Mouse (Mus musculus): Measurements from ENCODE around the gene Gsk3a. TPM values are rescaled to one million over a fixed set of nuclear protein-coding genes. Genes with fewer than 3 reads are reported as not detected.

The Gsk3a gene
- polyA plus RNA-seq (2016; fragmentation: Nextera tagmentation; extraction: Ambion mirVana): 19.1 and 20.3 TPM in 2 replicates

DNA sequence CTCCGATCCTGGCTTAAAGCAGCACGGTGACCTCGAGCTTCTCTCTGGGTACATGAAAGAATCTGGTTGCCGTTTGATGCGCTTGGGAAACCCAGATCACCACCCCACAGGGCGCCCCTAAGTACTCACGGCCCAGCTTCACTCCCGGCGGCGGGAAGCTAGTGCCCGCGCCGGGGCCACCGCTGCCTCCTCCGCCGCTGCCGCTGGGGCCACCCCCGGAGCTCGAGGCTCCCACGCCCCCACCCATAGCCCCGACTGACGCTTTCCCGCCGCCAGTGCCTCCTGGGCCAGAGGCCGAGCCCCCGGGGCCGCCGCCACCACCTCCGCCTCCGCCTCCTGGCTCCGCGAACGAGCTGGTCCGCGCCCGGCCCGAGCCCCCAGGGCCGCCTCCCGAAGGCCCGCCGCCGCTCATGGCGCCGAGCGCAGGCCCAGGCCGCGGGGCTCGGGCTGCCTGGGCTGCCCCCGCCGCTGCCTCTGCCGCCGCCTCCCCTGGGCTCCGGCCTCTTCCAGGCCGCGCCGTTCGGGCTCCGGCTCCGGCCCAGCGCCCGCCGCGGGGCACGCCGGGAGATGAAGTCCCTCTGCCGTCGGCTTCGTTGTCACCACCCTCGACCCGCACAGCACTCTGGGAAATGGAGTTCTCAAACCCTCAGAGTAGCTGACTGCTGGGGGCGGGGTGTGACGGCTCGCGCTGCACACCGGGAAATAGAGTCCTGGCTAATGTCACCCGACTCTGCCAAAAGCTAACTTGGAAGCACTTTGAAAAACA lies at the start of gene Gsk3a:
Gene Gsk3a (minus strand): TSS at position 603 of the 766 bp plus-strand sequence.
- Histone ChIP-seq H3K4me1 (peaks cover 18% of the 10 kb centered on the region), H3K36me3 (peaks cover 29% of the 10 kb centered on the region), H3K4me2 (replicated peaks) (peak within 1 kb of the TSS; percentile 69), H3K9ac (peak within 1 kb of the TSS; percentile 98), H3K9me3 (no peaks in the 10 kb centered on the region), H3K27ac (no peak within 1 kb of the TSS), H3K4me3 (peak within 1 kb of the TSS; percentile 97), H3K27me3 (replicated peaks) (no peaks in the 10 kb centered on the region)
- peak; percentile 84 for ATAC-seq (ENCODE audit: low FRiP score, low read depth)
- WGBS: under 1% methylated on average over 72 of the region's 76 CpGs

DNA sequence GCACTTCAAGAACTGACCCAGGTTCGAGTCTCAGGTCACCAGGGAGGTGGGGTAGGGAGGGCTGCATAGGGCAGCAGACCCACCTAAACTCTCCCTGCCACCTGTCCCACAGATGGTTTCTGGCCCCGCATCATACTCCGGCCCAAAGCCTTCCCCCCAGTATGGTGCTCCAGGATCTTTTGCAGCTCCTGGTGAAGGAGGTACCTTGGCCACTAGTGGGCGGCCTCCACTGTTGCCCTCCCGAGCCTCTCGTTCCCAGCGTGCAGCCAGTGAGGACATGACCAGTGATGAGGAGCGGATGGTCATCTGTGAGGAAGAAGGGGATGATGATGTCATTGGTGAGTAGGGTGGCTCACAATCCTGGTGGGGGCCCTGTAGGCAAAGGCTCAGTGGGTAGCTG lies 49.3 kb upstream of the Gsk3a start:
- Histone ChIP-seq H3K4me3 (no peak overlapping the region), H3K9me3 (0 out of 2 replicates have a peak, but pooled peaks cover 6% of the 10 kb centered on the region), H3K4me1 (peaks cover 23% of the 10 kb centered on the region), H3K27ac (no peak overlapping the region), H3K27me3 (replicated peaks) (no peaks in the 10 kb centered on the region), H3K36me3 (peaks cover 75% of the 10 kb centered on the region), H3K9ac (no peak overlapping the region), H3K4me2 (replicated peaks) (no peak overlapping the region)
- 82% methylated on average over 8 of the region's 8 CpGs for WGBS
- no peak for ATAC-seq (ENCODE audit: low FRiP score, low read depth)

DNA sequence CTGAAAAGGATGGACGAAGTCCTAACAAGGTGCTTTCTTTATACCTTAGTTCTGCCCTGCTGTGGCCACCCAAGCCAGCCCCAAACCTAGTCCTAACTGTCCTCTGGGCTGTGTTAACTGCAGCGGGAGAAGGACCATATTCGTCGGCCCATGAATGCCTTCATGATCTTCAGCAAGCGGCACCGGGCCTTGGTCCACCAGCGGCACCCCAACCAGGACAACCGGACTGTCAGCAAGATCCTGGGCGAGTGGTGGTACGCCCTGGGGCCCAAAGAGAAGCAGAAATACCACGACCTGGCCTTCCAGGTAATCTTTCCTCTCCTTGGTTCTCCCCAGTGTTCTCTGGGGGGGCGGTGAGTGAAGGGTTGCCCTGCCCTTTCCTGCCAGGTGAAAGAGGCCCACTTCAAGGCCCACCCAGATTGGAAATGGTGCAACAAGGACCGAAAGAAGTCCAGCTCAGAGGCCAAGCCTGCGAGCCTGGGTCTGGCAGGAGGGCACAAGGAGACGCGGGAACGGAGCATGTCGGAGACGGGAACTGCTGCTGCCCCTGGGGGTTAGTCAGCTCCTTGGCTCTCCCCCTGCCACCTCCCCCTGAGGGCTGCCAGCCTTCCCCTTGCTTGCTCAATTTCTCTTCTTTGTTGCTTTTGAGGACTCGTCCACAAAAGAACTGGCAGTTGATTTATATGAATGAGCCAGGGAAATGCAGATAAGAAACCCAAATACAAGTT lies 48.0 kb upstream of the Gsk3a start:
- Histone ChIP-seq H3K4me1 (peaks cover 33% of the 10 kb centered on the region), H3K9me3 (0 out of 2 replicates have a peak, but pooled peaks cover 6% of the 10 kb centered on the region), H3K27ac (no peak overlapping the region), H3K9ac (no peak overlapping the region), H3K36me3 (peaks cover 62% of the 10 kb centered on the region), H3K4me2 (replicated peaks) (no peak overlapping the region), H3K27me3 (replicated peaks) (no peaks in the 10 kb centered on the region), H3K4me3 (no peak overlapping the region)
- 85% methylated on average over 20 of the region's 20 CpGs for WGBS
- ATAC-seq (ENCODE audit: low FRiP score, low read depth): no peak

DNA sequence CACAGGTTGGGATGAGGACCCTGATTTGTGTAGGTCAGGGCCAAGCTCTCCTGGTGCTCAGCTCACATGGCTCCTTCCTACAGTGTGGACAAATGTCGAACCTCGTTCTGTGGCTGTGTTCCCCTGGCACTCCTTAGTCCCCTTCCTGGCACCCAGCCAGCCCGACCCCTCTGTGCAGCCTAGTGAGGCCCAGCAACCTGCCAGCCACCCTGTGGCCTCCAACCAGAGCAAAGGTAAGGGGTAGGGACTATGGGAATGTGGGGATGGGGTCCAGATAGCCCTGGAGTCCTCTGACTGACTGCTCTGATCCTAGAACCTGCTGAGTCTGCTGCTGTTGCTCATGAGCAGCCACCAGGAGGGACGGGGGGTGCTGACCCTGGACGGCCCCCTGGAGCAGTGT lies 47.1 kb upstream of the Gsk3a start:
- H3K36me3 ChIP-seq: peaks cover 53% of the 10 kb centered on the region
- 0 out of 2 replicates have a peak overlapping the region, but pooled peaks have one; percentile 71 for H3K4me3 ChIP-seq
- no peak overlapping the region for H3K27ac ChIP-seq
- peak overlapping the region; percentile 86 for H3K9ac ChIP-seq
- H3K4me2 ChIP-seq (replicated peaks): peak overlapping the region; percentile 95
- H3K9me3 ChIP-seq: 0 out of 2 replicates have a peak, but pooled peaks cover 4% of the 10 kb centered on the region
- no peak for ATAC-seq (ENCODE audit: low FRiP score, low read depth)
- H3K4me1 ChIP-seq: peaks cover 42% of the 10 kb centered on the region
- 76% methylated on average over 5 of the region's 5 CpGs for WGBS
- no peaks in the 10 kb centered on the region for H3K27me3 ChIP-seq (replicated peaks)

DNA sequence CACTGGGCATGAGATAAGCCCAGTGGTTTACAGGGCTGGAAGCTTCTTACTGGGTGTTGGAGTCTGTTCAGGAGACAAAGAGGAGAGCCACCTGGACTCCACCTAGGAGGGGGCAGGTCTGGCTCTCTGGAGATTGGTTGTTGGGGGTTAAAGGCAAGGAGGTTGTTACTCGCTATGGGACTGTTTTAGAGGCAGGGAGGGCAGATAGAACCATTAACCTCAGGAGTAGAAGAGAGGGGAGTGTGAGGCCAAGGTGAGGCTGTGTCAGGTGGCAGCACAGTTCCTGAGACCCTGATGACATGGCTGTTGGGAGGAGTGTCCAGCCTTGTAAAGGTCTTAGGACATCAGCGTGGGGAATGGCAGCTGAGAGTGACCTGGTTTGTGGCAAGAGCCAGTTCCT lies 46.5 kb upstream of the Gsk3a start:
- Histone ChIP-seq H3K4me3 (peak overlapping the region; percentile 71), H3K27ac (no peak overlapping the region), H3K9ac (peak overlapping the region; percentile 86), H3K9me3 (no peaks in the 10 kb centered on the region), H3K4me1 (peaks cover 48% of the 10 kb centered on the region), H3K36me3 (peaks cover 47% of the 10 kb centered on the region), H3K4me2 (replicated peaks) (peak overlapping the region; percentile 95), H3K27me3 (replicated peaks) (no peaks in the 10 kb centered on the region)
- no peak for ATAC-seq (ENCODE audit: low FRiP score, low read depth)
- 84% methylated on average over 2 of the region's 2 CpGs for WGBS

DNA sequence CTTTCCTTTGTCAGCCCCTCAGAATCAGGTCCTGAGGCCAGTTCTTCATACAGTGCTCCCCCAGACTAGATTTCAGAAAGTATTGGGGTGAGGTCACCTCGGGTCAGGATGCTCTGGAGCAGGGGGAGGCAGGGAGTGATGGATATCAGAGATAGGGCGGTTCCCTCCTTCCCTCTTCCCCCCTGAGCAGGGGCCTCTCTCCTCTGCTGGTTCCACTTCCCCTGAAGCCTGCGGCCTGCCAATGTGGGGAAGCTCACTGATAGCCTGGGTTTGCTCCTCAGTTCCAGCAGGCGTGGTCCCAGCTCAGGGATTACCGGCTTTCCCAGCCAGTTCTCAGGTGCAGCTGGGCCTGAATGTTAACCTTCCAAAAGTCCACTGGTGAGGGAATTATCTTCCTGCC lies 46.0 kb upstream of the Gsk3a start:
- Histone ChIP-seq H3K36me3 (peaks cover 41% of the 10 kb centered on the region), H3K9me3 (no peaks in the 10 kb centered on the region), H3K9ac (peak overlapping the region; percentile 86), H3K27ac (no peak overlapping the region), H3K4me3 (peak overlapping the region; percentile 71), H3K4me2 (replicated peaks) (peak overlapping the region; percentile 95), H3K4me1 (peaks cover 50% of the 10 kb centered on the region), H3K27me3 (replicated peaks) (no peaks in the 10 kb centered on the region)
- WGBS: 37% methylated on average over 5 of the region's 5 CpGs
- ATAC-seq (ENCODE audit: low FRiP score, low read depth): no peak

DNA sequence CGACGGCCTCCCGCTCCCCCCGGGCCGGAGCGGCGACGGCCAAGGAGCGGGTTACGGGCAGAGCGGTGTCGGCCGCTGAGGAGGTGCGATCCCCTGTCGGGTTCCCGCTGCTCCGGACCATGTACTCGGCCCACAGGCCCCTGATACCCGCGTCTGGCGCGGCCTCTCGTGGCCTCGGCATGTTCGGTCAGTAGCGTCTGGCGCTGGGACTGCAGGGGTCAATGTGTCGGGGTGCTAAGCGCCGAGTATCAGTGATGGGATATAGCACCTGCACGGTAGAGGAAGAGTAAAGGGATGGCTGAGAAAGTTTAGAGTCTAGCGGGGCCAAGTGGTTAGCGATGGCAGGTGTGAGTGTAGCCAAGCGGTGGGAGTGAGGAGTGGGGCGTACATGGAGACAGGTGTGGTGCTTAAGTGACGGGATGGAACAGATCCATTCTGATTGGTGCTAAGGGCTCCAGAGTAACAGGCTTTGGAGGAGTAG lies 45.1 kb upstream of the Gsk3a start:
- H3K9ac ChIP-seq: peak overlapping the region; percentile 86
- ATAC-seq (ENCODE audit: low FRiP score, low read depth): peak; percentile 4; the same call in 1 of the 2 replicates
- no peaks in the 10 kb centered on the region for H3K27me3 ChIP-seq (replicated peaks)
- peaks cover 53% of the 10 kb centered on the region for H3K4me1 ChIP-seq
- H3K27ac ChIP-seq: peak overlapping the region; percentile 96
- H3K36me3 ChIP-seq: peaks cover 33% of the 10 kb centered on the region
- H3K4me2 ChIP-seq (replicated peaks): peak overlapping the region; percentile 95
- under 1% methylated on average over 34 of the region's 36 CpGs for WGBS
- H3K9me3 ChIP-seq: no peaks in the 10 kb centered on the region
- peak overlapping the region; percentile 71 for H3K4me3 ChIP-seq

DNA sequence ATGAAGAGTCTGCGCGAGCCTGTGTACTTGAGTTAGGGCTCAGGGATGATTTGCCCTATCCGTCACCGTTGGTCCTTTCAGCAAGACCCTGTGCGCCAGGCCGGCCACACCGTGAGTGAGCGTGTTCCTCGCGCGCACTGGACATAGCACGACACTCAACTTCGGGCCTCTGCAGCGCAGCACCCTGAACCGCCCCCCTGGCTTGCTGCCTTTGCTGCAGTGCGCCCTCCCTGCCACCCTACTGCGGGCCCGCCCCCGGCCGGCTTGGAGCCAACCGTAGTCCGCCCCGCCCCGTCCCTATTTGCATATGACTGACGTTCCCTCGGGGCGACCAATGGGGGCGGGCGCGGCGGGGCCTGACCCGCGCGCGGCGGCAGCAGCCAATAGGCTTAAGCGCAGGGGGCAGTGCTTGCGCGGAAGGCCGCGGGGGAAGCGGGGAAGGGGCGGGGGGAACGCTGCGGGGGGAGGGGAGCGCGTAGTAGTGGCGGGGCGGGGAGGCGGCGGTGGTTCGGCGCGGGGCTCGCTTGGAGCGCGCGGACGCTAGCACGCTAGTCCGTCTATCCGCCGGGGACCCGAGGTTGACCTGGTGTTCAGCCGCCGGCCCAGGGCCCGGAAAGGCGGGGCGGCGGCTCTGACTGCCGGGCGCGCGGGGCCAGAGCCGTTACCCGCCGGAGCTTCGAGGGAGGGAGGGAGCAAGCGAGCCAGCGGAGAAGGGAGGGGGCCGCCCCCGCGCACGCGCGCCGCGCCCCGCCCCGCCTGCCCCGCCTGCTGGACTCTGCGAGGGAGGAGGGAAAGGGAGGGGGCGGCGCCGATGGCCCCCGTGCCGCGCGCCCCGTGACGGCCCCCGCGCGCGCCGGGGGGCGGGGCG lies 44.3 kb upstream of the Gsk3a start:
- H3K4me2 ChIP-seq (replicated peaks): peak overlapping the region; percentile 95
- peak; percentile 63 for ATAC-seq (ENCODE audit: low FRiP score, low read depth)
- peak overlapping the region; percentile 86 for H3K9ac ChIP-seq
- peaks cover 59% of the 10 kb centered on the region for H3K4me1 ChIP-seq
- H3K27ac ChIP-seq: peak overlapping the region; percentile 96
- no peaks in the 10 kb centered on the region for H3K27me3 ChIP-seq (replicated peaks)
- peak overlapping the region; percentile 71 for H3K4me3 ChIP-seq
- H3K9me3 ChIP-seq: no peaks in the 10 kb centered on the region
- WGBS: 1% methylated on average over 79 of the region's 108 CpGs
- H3K36me3 ChIP-seq: peaks cover 25% of the 10 kb centered on the region

DNA sequence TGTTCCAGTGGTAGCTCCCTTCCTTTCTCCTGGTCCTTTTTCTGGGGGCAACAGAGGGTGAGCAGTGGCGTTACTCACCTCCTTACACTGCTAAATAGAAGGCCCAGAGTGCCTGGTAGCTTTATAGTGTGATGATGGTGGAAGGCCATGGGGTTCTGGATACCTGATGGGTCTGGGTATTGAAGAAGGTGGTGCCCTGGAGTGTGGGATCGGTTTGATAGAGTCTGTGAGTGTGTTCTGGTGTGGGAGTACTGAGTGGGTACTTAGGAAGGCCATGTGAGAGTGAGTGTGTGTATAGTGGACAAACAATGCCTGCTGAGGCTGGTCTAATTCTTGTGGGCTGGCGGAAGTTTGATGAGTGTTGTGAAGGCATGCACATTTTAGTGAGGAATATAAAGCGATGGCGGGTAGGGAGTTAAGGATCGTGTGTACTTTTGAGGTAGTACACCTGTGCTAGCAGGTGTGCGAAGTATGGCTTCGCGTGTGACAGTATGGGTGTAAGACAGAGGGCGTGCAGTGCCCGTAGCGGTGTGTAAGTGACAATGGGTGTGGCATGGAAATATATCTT lies 43.6 kb upstream of the Gsk3a start:
- H3K4me2 ChIP-seq (replicated peaks): peak overlapping the region; percentile 95
- H3K4me3 ChIP-seq: peak overlapping the region; percentile 71
- H3K36me3 ChIP-seq: peaks cover 18% of the 10 kb centered on the region
- ATAC-seq (ENCODE audit: low FRiP score, low read depth): no peak
- peak overlapping the region; percentile 36; the same call in 1 of the 2 replicates for H3K9ac ChIP-seq
- WGBS: 26% methylated on average over 12 of the region's 12 CpGs
- H3K9me3 ChIP-seq: no peaks in the 10 kb centered on the region
- no peaks in the 10 kb centered on the region for H3K27me3 ChIP-seq (replicated peaks)
- peak overlapping the region; percentile 96 for H3K27ac ChIP-seq
- H3K4me1 ChIP-seq: peaks cover 59% of the 10 kb centered on the region

DNA sequence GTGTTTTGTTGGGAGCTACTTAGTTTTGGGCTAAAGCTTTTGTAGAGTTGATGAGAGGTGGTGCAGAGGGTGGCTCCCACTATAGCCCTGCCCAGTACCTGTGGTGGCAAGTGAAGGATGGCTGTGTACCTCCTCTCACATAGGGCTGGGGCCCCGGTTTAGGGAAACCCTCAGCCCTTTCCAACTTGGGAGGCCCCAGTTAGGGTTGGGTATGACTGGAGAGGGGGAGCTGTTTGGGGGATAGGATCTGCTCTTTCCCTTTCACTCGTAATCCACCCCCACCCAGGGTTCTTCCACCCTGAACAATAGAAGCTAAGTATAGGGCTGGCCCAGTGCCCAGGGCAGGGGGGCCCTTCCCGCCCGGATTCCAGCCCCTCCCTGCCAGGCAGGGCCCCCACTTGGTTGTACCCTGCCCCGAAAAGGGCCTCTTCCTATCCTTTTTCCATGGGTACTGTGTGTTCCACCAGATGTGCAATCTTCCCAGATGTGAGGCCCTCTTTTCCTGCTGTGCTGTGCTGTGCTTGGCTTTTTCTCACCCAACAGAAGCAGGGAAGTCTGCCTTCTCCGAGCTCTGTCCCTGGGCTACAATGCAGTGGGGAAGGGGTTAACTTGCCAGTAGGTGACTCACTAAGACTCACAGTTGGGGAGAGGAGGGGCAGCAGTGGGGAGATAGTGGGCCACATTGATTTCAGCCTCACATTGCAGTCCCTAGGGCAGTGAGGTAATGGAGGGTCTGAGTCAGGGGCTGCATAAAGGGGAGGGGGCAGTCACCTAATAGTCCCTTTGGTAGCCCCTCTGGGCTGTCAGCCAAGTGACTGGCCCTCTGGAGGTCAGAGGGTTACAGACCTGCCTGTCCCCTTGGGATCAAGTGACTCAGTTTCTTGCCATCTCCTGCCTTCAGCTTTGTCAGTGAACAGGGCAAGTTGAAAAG lies 42.5 kb upstream of the Gsk3a start:
- H3K27ac ChIP-seq: peak overlapping the region; percentile 96
- H3K27me3 ChIP-seq (replicated peaks): no peaks in the 10 kb centered on the region
- peaks cover 69% of the 10 kb centered on the region for H3K4me1 ChIP-seq
- H3K4me2 ChIP-seq (replicated peaks): peak overlapping the region; percentile 95
- H3K4me3 ChIP-seq: peak overlapping the region; percentile 53
- H3K36me3 ChIP-seq: peaks cover 6% of the 10 kb centered on the region
- WGBS: 2% methylated on average over 6 of the region's 6 CpGs
- peak overlapping the region; percentile 79 for H3K9ac ChIP-seq
- peak; percentile 7 for ATAC-seq (ENCODE audit: low FRiP score, low read depth)
- no peaks in the 10 kb centered on the region for H3K9me3 ChIP-seq

All from neural tube, embryonic 12.5 days (tissue).